Mouse (Mus musculus): ENCODE measurements around the gene Trim47.
A peak's percentile ranks its signal among the peaks of the same experiment; 100 is the strongest.
"Not testable (repeated sequence)": the region's sequence is repeated elsewhere in the genome, so short reads cannot be mapped to it uniquely, and the experiment has no call there.

Gene Trim47

GRCm38 (mm10) chr11:116134171-116134570 is 7.2 kb upstream of the Trim47 start:
- peak; percentile 33 for DNase-seq

- DNase-seq, result peak; percentile 29
These were observed 6.5 kb upstream of the Trim47 start for GRCm38 (mm10) chr11:116133497-116133896.

- DNase-seq, result peak; percentile 63
These were observed 5.6 kb upstream of the Trim47 start for GRCm38 (mm10) chr11:116132366-116133333.

GRCm38 (mm10) chr11:116131349-116132170 is 4.5 kb upstream of the Trim47 start:
- peak; percentile 55 for DNase-seq

- peak; percentile 86 for DNase-seq
These were observed 3.6 kb upstream of the Trim47 start, which contains the start of gene Trim65 for GRCm38 (mm10) chr11:116130488-116131205. Gene Trim65 (minus strand): TSS chr11:116131128.

GRCm38 (mm10) chr11:116129993-116130487 is 3.0 kb upstream of the Trim47 start:
- no peak for DNase-seq

GRCm38 (mm10) chr11:116129091-116129790 is 2.2 kb upstream of the Trim47 start:
- peak; percentile 26 for DNase-seq

- no peak for DNase-seq
These were observed 976 bp upstream of the Trim47 start for GRCm38 (mm10) chr11:116127986-116128385.

- DNase-seq, result peak; percentile 28
These were observed 749 bp downstream of the Trim47 start for GRCm38 (mm10) chr11:116126261-116126660.

- DNase-seq, result not testable (repeated sequence)
These were observed 5.2 kb downstream of the Trim47 start for GRCm38 (mm10) chr11:116121731-116122245.

- DNase-seq, result no peak
These were observed 9.2 kb downstream of the Trim47 start for GRCm38 (mm10) chr11:116117819-116118218.

GRCm38 (mm10) chr11:116117241-116117640 is 9.8 kb downstream of the Trim47 start:
- no peak for DNase-seq

- DNase-seq, result no peak
These were observed 15.3 kb downstream of the Trim47 start for GRCm38 (mm10) chr11:116111611-116112203.

- DNase-seq, result no peak
These were observed 15.9 kb downstream of the Trim47 start for GRCm38 (mm10) chr11:116111067-116111466.

GRCm38 (mm10) chr11:116110540-116110939 is 16.5 kb downstream of the Trim47 start:
- DNase-seq, result no peak

GRCm38 (mm10) chr11:116110131-116110530 is 16.9 kb downstream of the Trim47 start:
- DNase-seq, result no peak

GRCm38 (mm10) chr11:116109441-116110081 is 17.4 kb downstream of the Trim47 start:
- no peak for DNase-seq

- no peak for DNase-seq
These were observed 18.4 kb downstream of the Trim47 start for GRCm38 (mm10) chr11:116108464-116109137.

GRCm38 (mm10) chr11:116107777-116108285 is 19.2 kb downstream of the Trim47 start:
- DNase-seq, result no peak
